Mouse (Mus musculus) CH12.LX (cell line): ENCODE data around the gene Tead2. TPM values are rescaled to one million over a fixed set of nuclear protein-coding genes. Genes with fewer than 3 reads are reported as not detected.

Experiments used
- DNase-seq: peaks from one replicate; pipeline ENCODE4 v3.0.0-alpha.2; 2013; ENCODE audit errors: extremely low read depth
- H3K27ac ChIP-seq: 2 replicates; pipeline ENCODE4 v1.5.1; 2012; ENCODE audit warnings: low read depth, mild to moderate bottlenecking, control low read depth, moderate library complexity; ENCODE audit not compliant: insufficient read depth
- H3K27me3 ChIP-seq: replicated peaks from 2 replicates; pipeline ENCODE3; 2012; ENCODE audit warnings: inconsistent platforms
- H3K36me3 ChIP-seq, 2 experiments: replicated peaks in 1 of 2; 2 replicates each; pipeline versions ENCODE3 to v1.6.1; 2012; ENCODE audit warnings: inconsistent platforms in 1 of 2, low read length in 1 of 2, mild to moderate bottlenecking in 1 of 2, mixed read lengths in 1 of 2, moderate library complexity in 1 of 2; ENCODE audit not compliant: control insufficient read depth in 1 of 2, insufficient read depth in 1 of 2
- H3K4me1 ChIP-seq, 2 experiments: 2 replicates each; pipeline ENCODE4 v1.6.1; 2012; ENCODE audit warnings: inconsistent platforms in 1 of 2, moderate library complexity in 1 of 2; ENCODE audit not compliant: insufficient read depth in 2 of 2, control insufficient read depth in 1 of 2
- H3K4me2 ChIP-seq: 2 replicates; pipeline ENCODE4 v1.6.1; 2012; ENCODE audit warnings: low read depth, mild to moderate bottlenecking, control low read depth; ENCODE audit not compliant: poor library complexity, insufficient read depth, severe bottlenecking
- H3K4me3 ChIP-seq, 3 experiments: fragments of 150-350 bp in 1 of 3; sonication (generic) in 1 of 3; replicated peaks in 1 of 3; 2 replicates each; pipeline versions ENCODE3 to v1.5.1; 2011 to 2012; ENCODE audit warnings: low read depth in 2 of 3, low read length in 2 of 3, mild to moderate bottlenecking in 2 of 3, moderate library complexity in 2 of 3, control low read depth in 1 of 3, improper control_type of control experiment in 1 of 3, inconsistent platforms in 1 of 3, mixed read lengths in 1 of 3; ENCODE audit not compliant: poor library complexity in 1 of 3
- H3K79me2 ChIP-seq: replicated peaks from 2 replicates; pipeline ENCODE4 v1.6.1; 2012; ENCODE audit warnings: mild to moderate bottlenecking, moderate library complexity; ENCODE audit not compliant: control insufficient read depth, poor library complexity, insufficient read depth, severe bottlenecking; ENCODE audit errors: extremely low read depth
- H3K9ac ChIP-seq: 2 replicates; pipeline ENCODE4 v1.6.1; 2012; ENCODE audit warnings: low read depth, mild to moderate bottlenecking, control low read depth, moderate library complexity; ENCODE audit not compliant: insufficient read depth
- H3K9me3 ChIP-seq: replicated peaks from 2 replicates; pipeline ENCODE3; 2012; ENCODE audit warnings: low read length, inconsistent platforms, mixed read lengths
- CHD1 ChIP-seq: IDR thresholded peaks from 2 replicates; pipeline ENCODE4 v1.6.1; 2012; ENCODE audit warnings: low read depth, low read length, improper control_type of control experiment, inconsistent platforms
- CHD2 ChIP-seq: IDR thresholded peaks from 2 replicates; pipeline ENCODE4 v1.6.1; 2011; ENCODE audit warnings: low read length, improper control_type of control experiment
- CTCF ChIP-seq, 2 experiments: IDR thresholded peaks in 1 of 2; conservative IDR thresholded peaks in 1 of 2; 2 replicates each; pipeline ENCODE4 v1.5.1; 2011 to 2012; ENCODE audit warnings: low read depth in 2 of 2, low read length in 2 of 2, improper control_type of control experiment in 1 of 2, inconsistent platforms in 1 of 2, mild to moderate bottlenecking in 1 of 2, moderate library complexity in 1 of 2
- GABPA ChIP-seq: IDR thresholded peaks from 2 replicates; pipeline ENCODE4 v1.6.1; 2012; ENCODE audit warnings: low read depth, low read length, improper control_type of control experiment, inconsistent platforms; ENCODE audit not compliant: insufficient replicate concordance
- HCFC1 ChIP-seq: IDR thresholded peaks from 2 replicates; pipeline ENCODE4 v1.6.1; 2012; ENCODE audit warnings: low read depth, mild to moderate bottlenecking, inconsistent platforms, low read length, improper control_type of control experiment
- JUN ChIP-seq: IDR thresholded peaks from 2 replicates; pipeline ENCODE4 v1.6.1; 2011; ENCODE audit warnings: low read depth, mild to moderate bottlenecking, low read length, improper control_type of control experiment, moderate library complexity; ENCODE audit not compliant: insufficient read depth
- KAT2A ChIP-seq: IDR thresholded peaks from 2 replicates; pipeline ENCODE4 v1.6.1; 2012; ENCODE audit warnings: low read length, improper control_type of control experiment, inconsistent platforms; ENCODE audit not compliant: insufficient replicate concordance
- MAX ChIP-seq: IDR thresholded peaks from 2 replicates; pipeline ENCODE4 v1.6.1; 2011; ENCODE audit warnings: low read length, improper control_type of control experiment
- MEF2A ChIP-seq: IDR thresholded peaks from 2 replicates; pipeline ENCODE4 v1.6.1; 2014; ENCODE audit warnings: low read depth, mild to moderate bottlenecking, inconsistent platforms, low read length, improper control_type of control experiment, borderline replicate concordance
- NELFE ChIP-seq: IDR thresholded peaks from 2 replicates; pipeline ENCODE4 v1.6.1; 2011; ENCODE audit warnings: low read depth, low read length, improper control_type of control experiment
- RAD21 ChIP-seq: IDR thresholded peaks from 2 replicates; pipeline ENCODE4 v1.6.1; 2011; ENCODE audit warnings: low read depth, mild to moderate bottlenecking, low read length, improper control_type of control experiment, moderate library complexity
- TBP ChIP-seq: conservative IDR thresholded peaks from 2 replicates; pipeline ENCODE4 v1.6.1; 2011; ENCODE audit warnings: low read depth, low read length, improper control_type of control experiment
- TCF12 ChIP-seq: IDR thresholded peaks from 2 replicates; pipeline ENCODE4 v1.6.1; 2014; ENCODE audit warnings: low read depth, mild to moderate bottlenecking, inconsistent platforms, low read length, improper control_type of control experiment
- USF1 ChIP-seq: IDR thresholded peaks from 2 replicates; pipeline ENCODE4 v1.6.1; 2014; ENCODE audit warnings: low read depth, mild to moderate bottlenecking, inconsistent platforms, low read length, improper control_type of control experiment
- dilution Hi-C: fragments of 300-500 bp; cut with MboI; formaldehyde crosslinking; loops from 2 replicates; pipeline ENCODE4 v1.14.3; 2020; ENCODE audit warnings: low sequenced_read_pairs; ENCODE audit not compliant: extremely low pct_unique_long_range_greater_than_20kb, extremely low pct_ligation_motif_present
- in situ Hi-C: fragments of 300-500 bp; cut with MboI; formaldehyde crosslinking; loops from 3 replicates; pipeline ENCODE4 v1.14.3; 2019; ENCODE audit warnings: low sequenced_read_pairs, low pct_ligation_motif_present, low pct_unique_long_range_greater_than_20kb, mixed read lengths
- polyA plus RNA-seq: library from polyadenylated mRNA; unstranded; fragments of >175 nt; gene quantifications from 2 replicates; pipeline ENCODE4 v1.2.1, GENCODE M21; 2012; ENCODE audit warnings: low read depth; ENCODE audit not compliant: insufficient read length
- total RNA-seq, 2 experiments: library from RNA; depleted of rRNA; stranded (reverse); fragments of 300-350 nt in 1 of 2; fragments of >200 nt in 1 of 2; gene quantifications; 2 replicates each; pipeline ENCODE4 v1.2.3; 2012 to 2014

Gene Tead2
- total and polyA plus RNA-seq, 3 experiments, result 0.31 to 2.5 (median 0.38) TPM

GRCm38 (mm10) chr7:45213708-45214107 lies 1.8 kb upstream of the Tead2 start:
- no peak overlapping the region for H3K27ac ChIP-seq
- no peak for TF ChIP-seq JUN
- no peak for TF ChIP-seq KAT2A
- no peak for TF ChIP-seq MEF2A
- TF ChIP-seq CHD1, result no peak
- TF ChIP-seq TBP, result no peak
- no peak for TF ChIP-seq CHD2
- TF ChIP-seq TCF12, result no peak
- TF ChIP-seq USF1, result no peak
- TF ChIP-seq CTCF (conservative IDR thresholded peaks at IDR 0.05 in 1 of 2, IDR thresholded peaks at IDR 0.05 in 1 of 2; ENCODE audit: low read depth in 2 of 2, low read length in 2 of 2), result no peak
- no peak for TF ChIP-seq HCFC1
- no peak for TF ChIP-seq NELFE
- TF ChIP-seq MAX, result no peak
- TF ChIP-seq RAD21, result no peak
- TF ChIP-seq GABPA, result no peak
- H3K4me2 ChIP-seq, result no peak overlapping the region
- dilution Hi-C loops, result no loop called here
- peaks cover 9 to 34% of the 10 kb centered on the region in 2 experiments; a peak in 3 of 4 replicates for H3K4me1 ChIP-seq
- in situ Hi-C loops, result no loop called here
- H3K9me3 ChIP-seq, result peaks cover under 1% of the 10 kb centered on the region
- H3K27me3 ChIP-seq, result peaks cover 24% of the 10 kb centered on the region
- H3K36me3 ChIP-seq, result no peaks in the 10 kb centered on the region
- H3K4me3 ChIP-seq, result no peak overlapping the region
- H3K79me2 ChIP-seq, result no peaks in the 10 kb centered on the region
- DNase-seq, result no peak
- no peak overlapping the region for H3K9ac ChIP-seq

GRCm38 (mm10) chr7:45216442-45217183 lies 1.1 kb downstream of the Tead2 start:
- H3K9ac ChIP-seq, result no peak overlapping the region
- DNase-seq, result no peak
- TF ChIP-seq RAD21 (no peak), CHD2 (peak; percentile 43; the same call in 1 of the 2 replicates)
- in situ Hi-C loops (no loop called here), dilution Hi-C loops (no loop called here)
- no peaks in the 10 kb centered on the region for H3K9me3 ChIP-seq
- peaks cover 3% of the 10 kb centered on the region for H3K27me3 ChIP-seq
- H3K4me3 ChIP-seq, result no peak overlapping the region
- H3K4me2 ChIP-seq, result no peak overlapping the region
- peaks cover 17 to 53% of the 10 kb centered on the region in 2 experiments for H3K4me1 ChIP-seq
- H3K79me2 ChIP-seq, result no peaks in the 10 kb centered on the region
- H3K36me3 ChIP-seq, result no peaks in the 10 kb centered on the region
- H3K27ac ChIP-seq, result no peak overlapping the region
